Mouse (Mus musculus) limb, embryonic 10.5 days (tissue): ENCODE measurements around the gene Prdm4. TPM values are rescaled to one million over a fixed set of nuclear protein-coding genes. Genes with fewer than 3 reads are reported as not detected.
A peak's percentile ranks its signal among the peaks of the same experiment; 100 is the strongest.

Experiments
- DNase-seq: peaks from one replicate; pipeline ENCODE4 v3.0.0-alpha.2; 2017; ENCODE audit warnings: low spot score
- H3K27ac ChIP-seq: fragments of 300-500 bp; sonication (generic); 2 replicates; pipeline ENCODE4 v1.5.1; 2016; ENCODE audit warnings: mild to moderate bottlenecking
- H3K27me3 ChIP-seq: fragments of 300-500 bp; sonication (generic); 2 replicates; pipeline ENCODE4 v1.6.1; 2016; ENCODE audit warnings: low read depth, mild to moderate bottlenecking; ENCODE audit not compliant: poor library complexity, severe bottlenecking
- H3K36me3 ChIP-seq: fragments of 300-500 bp; sonication (generic); 2 replicates; pipeline ENCODE4 v1.6.1; 2016; ENCODE audit warnings: mild to moderate bottlenecking, moderate library complexity
- H3K4me1 ChIP-seq: fragments of 300-500 bp; sonication (generic); 2 replicates; pipeline ENCODE4 v1.6.1; 2016
- H3K4me3 ChIP-seq: fragments of 300-500 bp; sonication (generic); 2 replicates; pipeline ENCODE4 v1.5.1; 2016; ENCODE audit warnings: mild to moderate bottlenecking, moderate library complexity
- H3K9me3 ChIP-seq: fragments of 300-500 bp; sonication (generic); replicated peaks from 2 replicates; pipeline ENCODE4 v1.6.1; 2016; ENCODE audit warnings: mild to moderate bottlenecking
- WGBS: fragments of 180-500 bp; shearing (Covaris S2); methylation state at CpG from one replicate; pipeline ENCODE4 v1.1.7; 2016; 5-methylcytosine and 5-hydroxymethylcytosine counted together
- polyA plus RNA-seq: library from polyadenylated mRNA; unstranded; fragments of >200 nt; fragmentation: Nextera tagmentation; extraction: Ambion mirVana; gene quantifications from 2 replicates; pipeline ENCODE4 v1.2.1, GENCODE M21; 2016

The Prdm4 gene
- polyA plus RNA-seq, 1 experiment from 2014 or later = 30.8 TPM

DNA sequence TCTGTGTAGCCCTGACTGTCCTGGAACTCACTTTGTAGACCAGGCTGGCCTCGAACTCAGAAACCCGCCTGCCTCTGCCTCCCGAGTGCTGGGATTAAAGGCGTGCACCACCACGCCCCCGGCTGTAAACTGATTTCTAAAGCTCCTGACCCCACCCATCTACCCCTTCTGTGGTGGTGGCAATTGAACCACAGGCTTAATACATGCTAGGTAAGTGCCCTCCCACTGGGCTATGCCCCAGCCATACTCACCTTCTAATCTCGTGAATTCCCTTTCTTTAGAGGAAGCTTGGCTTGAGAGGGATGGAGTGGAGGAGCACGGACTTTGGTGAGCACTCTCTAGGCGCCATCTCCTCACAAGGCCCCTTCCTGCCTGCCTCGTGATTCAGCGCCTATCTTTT lies 13.0 kb upstream of the Prdm4 start:
- Histone ChIP-seq H3K9me3 (no peaks in the 10 kb centered on the region), H3K27ac (no peak overlapping the region), H3K4me1 (peaks cover 12% of the 10 kb centered on the region), H3K27me3 (peaks cover 41% of the 10 kb centered on the region), H3K36me3 (no peaks in the 10 kb centered on the region), H3K4me3 (no peak overlapping the region)
- DNase-seq = no peak
- 89% methylated on average over 11 of the region's 11 CpGs for WGBS

DNA sequence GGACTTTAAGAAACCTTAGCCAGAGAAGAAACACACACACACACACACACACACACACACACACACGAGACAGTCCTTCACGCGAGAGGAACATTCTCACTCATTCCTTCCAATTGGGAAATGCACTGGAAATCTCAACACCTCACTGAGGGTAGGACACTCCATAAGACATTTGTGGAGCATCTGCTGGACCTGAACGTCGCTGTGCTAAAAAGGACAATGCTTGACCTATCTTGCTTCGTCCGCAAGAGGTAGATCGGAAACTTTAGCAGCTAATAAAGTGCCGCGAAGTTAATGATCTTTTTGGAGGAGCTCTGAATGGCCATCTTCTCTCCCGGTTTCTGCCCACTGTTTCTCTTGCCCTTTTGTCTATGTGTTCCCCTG lies 12.3 kb upstream of the Prdm4 start:
- DNase-seq = no peak

GRCm38 (mm10) chr10:85928499-85929207 lies 11.7 kb upstream of the Prdm4 start:
- Histone ChIP-seq H3K27me3 (peaks cover 41% of the 10 kb centered on the region), H3K27ac (peak overlapping the region; percentile 43; the same call in 1 of the 2 replicates), H3K4me3 (peak overlapping the region; percentile 67), H3K4me1 (peaks cover 12% of the 10 kb centered on the region), H3K9me3 (no peaks in the 10 kb centered on the region), H3K36me3 (no peaks in the 10 kb centered on the region)
- DNase-seq = peak; percentile 79
- 1% methylated on average over 63 of the region's 63 CpGs for WGBS

More for the DNA sequence above, 12.3 kb upstream of the Prdm4 start:
- peaks cover 12% of the 10 kb centered on the region for H3K4me1 ChIP-seq
- H3K4me3 ChIP-seq = peak overlapping the region; percentile 67
- no peaks in the 10 kb centered on the region for H3K9me3 ChIP-seq
- 60% methylated on average over 11 of the region's 11 CpGs for WGBS
- peaks cover 41% of the 10 kb centered on the region for H3K27me3 ChIP-seq
- H3K27ac ChIP-seq = no peak overlapping the region
- H3K36me3 ChIP-seq = no peaks in the 10 kb centered on the region

DNA sequence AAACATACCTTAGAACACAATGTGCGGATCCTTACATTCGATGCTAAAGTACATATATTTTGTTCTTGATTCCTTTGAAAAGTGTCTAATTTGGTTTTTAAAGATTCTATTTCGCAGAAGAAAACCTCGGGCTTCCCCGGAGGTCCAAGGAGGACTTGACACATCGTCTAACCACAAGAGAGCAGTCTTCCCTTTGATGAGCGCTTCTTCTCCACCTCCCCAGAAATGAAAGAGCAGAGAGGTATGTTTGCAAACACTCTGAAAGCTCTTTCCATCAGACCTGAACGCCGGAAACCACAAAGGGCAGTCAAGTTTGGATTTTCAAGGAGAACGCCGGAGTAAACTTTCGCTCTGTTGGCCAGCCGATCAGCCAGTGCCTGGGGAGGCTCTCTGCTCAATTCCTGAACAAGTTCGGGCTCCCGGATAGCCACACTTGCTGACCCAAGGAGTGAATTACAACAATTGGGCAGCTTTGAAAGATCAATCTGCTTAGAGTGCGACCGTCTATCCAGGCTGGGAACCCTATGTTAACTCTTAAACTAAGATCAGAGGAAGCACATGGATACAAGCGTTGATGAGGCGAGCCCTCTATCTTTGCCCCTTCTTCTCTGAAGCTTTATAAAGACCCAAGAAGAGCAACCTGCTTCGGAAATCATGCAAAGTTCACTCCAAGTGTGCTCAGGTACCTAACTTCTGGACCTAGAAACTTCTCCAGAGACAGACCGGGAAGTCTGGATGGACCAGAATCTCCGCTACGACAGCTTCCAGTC lies 10.9 kb upstream of the Prdm4 start, which contains the start of gene Ascl4:
Gene Ascl4, plus strand, starts transcription at position 6 of the 770 bp plus-strand sequence.
- Histone ChIP-seq H3K4me1 (peaks cover 12% of the 10 kb centered on the region), H3K27me3 (peaks cover 41% of the 10 kb centered on the region), H3K27ac (peak within 1 kb of the TSS; percentile 43; the same call in 1 of the 2 replicates), H3K4me3 (peak within 1 kb of the TSS; percentile 67), H3K9me3 (no peaks in the 10 kb centered on the region), H3K36me3 (no peaks in the 10 kb centered on the region)
- peak; percentile 59 for DNase-seq
- 2% methylated on average over 23 of the region's 23 CpGs for WGBS

DNA sequence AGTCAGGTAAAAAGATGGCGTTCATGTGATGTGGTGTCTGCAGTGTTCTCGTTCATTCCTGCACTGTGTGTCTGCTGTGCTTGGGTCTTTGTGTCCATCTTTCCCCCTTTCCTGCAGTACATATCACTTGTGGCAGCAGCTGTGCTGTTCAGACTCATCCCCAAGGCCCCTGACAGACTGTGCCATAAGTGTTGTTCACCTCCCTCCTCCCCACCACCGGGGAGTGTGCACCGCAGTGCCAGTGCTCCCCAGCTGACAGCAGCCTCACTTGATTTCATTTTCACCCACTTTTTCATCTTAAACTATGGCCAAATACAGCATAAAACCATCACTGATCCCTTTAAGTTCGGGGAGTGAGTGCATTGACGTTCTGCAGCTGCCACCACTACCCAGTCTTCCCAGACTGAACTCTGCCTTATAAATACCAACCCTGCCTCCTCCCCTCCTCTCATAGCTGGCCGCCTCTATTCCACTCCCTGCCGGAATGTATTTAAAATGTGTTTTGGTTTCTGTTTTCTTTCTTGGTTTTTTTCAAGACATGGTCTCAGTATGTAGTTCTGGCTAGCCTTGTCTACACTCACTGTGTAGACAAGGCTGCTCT lies 37.0 kb downstream of the Prdm4 start:
- Histone ChIP-seq H3K36me3 (peaks cover 99% of the 10 kb centered on the region), H3K27ac (no peak overlapping the region), H3K9me3 (no peaks in the 10 kb centered on the region), H3K4me1 (no peaks in the 10 kb centered on the region), H3K27me3 (no peaks in the 10 kb centered on the region), H3K4me3 (no peak overlapping the region)
- DNase-seq = no peak
- 93% methylated on average over 8 of the region's 8 CpGs for WGBS

GRCm38 (mm10) chr10:85875812-85876211 lies 41.1 kb downstream of the Prdm4 start:
- no peak for DNase-seq
- H3K4me3 ChIP-seq = no peak overlapping the region
- WGBS = 91% methylated on average over 5 of the region's 5 CpGs
- H3K36me3 ChIP-seq = peaks cover 69% of the 10 kb centered on the region
- H3K27me3 ChIP-seq = no peaks in the 10 kb centered on the region
- peaks cover 11% of the 10 kb centered on the region for H3K4me1 ChIP-seq
- H3K27ac ChIP-seq = no peak overlapping the region
- H3K9me3 ChIP-seq = no peaks in the 10 kb centered on the region

- peaks cover 11% of the 10 kb centered on the region for H3K4me1 ChIP-seq
- H3K36me3 ChIP-seq = peaks cover 51% of the 10 kb centered on the region
- no peak overlapping the region for H3K4me3 ChIP-seq
- H3K9me3 ChIP-seq = no peaks in the 10 kb centered on the region
- no peak overlapping the region for H3K27ac ChIP-seq
- WGBS = 93% methylated on average over 13 of the region's 13 CpGs
- no peak for DNase-seq
- no peaks in the 10 kb centered on the region for H3K27me3 ChIP-seq
Measured at GRCm38 (mm10) chr10:85873861-85874544, 42.9 kb downstream of the Prdm4 start.

DNA sequence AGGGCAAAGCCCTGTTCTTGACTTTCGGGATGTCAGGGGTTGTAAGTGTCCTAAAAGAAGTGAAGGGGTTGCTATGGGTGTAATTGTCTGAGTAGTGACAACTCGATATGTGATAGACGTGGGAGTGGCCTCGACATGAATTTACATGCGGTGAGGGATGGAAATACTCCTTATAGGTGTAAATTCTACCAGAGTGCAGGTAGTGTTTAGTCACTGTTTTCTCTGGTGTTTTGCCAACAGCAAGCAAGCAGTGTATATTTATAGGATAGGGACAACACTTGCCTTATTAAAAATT lies 44.5 kb downstream of the Prdm4 start:
- no peak for DNase-seq
- Histone ChIP-seq H3K9me3 (no peaks in the 10 kb centered on the region), H3K36me3 (peaks cover 35% of the 10 kb centered on the region), H3K27me3 (no peaks in the 10 kb centered on the region), H3K27ac (peak overlapping the region; percentile 86), H3K4me1 (peaks cover 11% of the 10 kb centered on the region), H3K4me3 (peak overlapping the region; percentile 98)
- WGBS = 6% methylated on average over 5 of the region's 5 CpGs

DNA sequence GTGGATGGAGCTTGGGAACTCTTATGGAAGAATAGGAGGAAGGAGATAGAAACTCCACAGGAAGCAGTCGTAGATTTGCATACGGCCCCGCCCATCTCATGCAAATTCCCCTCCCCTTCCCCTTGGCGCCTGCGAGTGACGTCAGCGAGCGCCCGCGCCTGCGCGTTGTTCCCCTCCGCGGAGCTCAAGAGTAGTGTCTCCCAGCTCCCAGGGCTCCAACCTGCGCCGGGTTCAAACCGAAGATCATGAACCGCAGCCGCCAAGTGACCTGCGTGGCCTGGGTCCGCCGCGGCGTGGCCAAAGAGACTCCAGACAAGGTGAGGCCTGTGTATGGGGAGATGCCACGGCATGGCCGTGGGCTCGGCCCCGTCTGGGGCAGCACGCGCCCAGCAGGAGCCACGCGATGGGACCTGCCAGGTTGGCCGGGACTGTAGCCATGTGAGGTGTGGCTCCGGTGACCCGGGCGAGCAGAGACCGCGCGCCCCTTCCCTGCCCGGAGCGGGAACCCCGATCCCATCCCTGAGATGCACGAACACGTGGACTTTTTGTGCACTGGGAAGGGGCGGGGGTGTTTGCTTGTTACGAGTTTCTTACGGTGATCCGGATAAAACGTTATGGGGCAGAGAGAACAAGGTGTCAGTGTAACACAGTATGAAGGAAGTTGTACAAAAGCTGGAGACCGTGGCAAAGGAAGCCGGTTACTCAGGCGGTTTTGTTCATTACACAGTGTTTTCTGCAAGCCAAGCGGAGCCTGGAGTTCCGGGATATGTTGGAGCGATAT lies 45.1 kb downstream of the Prdm4 start:
- H3K9me3 ChIP-seq = no peaks in the 10 kb centered on the region
- H3K27ac ChIP-seq = peak overlapping the region; percentile 86
- H3K36me3 ChIP-seq = peaks cover 30% of the 10 kb centered on the region
- WGBS = under 1% methylated on average over 55 of the region's 55 CpGs
- peaks cover 11% of the 10 kb centered on the region for H3K4me1 ChIP-seq
- peak; percentile 94 for DNase-seq
- H3K4me3 ChIP-seq = peak overlapping the region; percentile 98
- no peaks in the 10 kb centered on the region for H3K27me3 ChIP-seq

DNA sequence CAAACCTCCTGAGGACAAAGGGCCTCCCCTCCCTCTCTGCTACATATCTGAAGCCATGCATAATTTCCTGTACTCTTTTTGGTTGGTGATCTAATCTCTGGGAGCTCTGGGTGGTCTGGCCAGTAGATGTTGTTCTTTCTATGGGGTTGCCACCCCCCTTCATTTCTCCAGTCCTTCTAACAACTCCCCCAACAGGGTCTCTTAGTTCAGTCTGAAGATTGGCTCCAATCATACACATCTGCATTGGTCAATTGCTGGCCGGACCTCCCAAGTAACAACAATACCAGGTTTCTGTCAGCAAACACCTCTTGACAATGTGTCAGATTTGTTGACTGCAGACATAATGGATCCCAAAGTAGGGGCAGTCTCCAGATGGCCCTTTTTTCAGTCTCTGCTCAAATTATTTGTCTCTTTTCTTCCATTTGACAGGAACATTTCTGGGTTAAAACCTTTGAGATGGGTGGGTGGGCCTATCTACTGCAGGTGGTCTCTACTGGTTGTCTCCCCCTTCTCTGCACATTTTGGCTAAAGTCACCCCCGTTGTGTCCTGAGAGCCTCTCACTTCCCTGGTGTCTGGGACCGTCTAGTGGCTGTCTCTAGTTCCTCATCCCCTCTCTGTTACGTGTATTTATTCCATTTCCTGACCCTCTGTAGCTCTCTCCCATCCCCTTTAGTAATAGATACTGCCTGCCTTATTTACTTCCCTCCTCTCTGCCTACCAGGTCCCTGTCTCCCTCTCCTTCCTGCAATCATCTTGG lies 70.7 kb downstream of the Prdm4 start:
- Histone ChIP-seq H3K27me3 (no peaks in the 10 kb centered on the region), H3K9me3 (no peaks in the 10 kb centered on the region), H3K27ac (no peak overlapping the region), H3K36me3 (no peaks in the 10 kb centered on the region), H3K4me3 (no peak overlapping the region), H3K4me1 (no peaks in the 10 kb centered on the region)
- no peak for DNase-seq
- WGBS = 75% methylated on average over 4 of the region's 4 CpGs
